Mouse (Mus musculus) midbrain, embryonic 10.5 days (tissue): ENCODE measurements around the gene Inpp4b. TPM values are rescaled to one million over a fixed set of nuclear protein-coding genes. Genes with fewer than 3 reads are reported as not detected.
"Not testable (repeated sequence)": the region's sequence is repeated elsewhere in the genome, so short reads cannot be mapped to it uniquely, and the experiment has no call there.

Source experiments
- DNase-seq: peaks from one replicate; pipeline ENCODE4 v3.0.0-alpha.2; 2017; ENCODE audit warnings: low spot score
- H3K27ac ChIP-seq: fragments of 300-500 bp; sonication (generic); replicated peaks from 2 replicates; pipeline ENCODE4 v1.5.1; 2016; ENCODE audit warnings: mild to moderate bottlenecking
- H3K27me3 ChIP-seq: fragments of 300-500 bp; sonication (generic); 2 replicates; pipeline ENCODE4 v1.6.1; 2016; ENCODE audit warnings: low read depth, mild to moderate bottlenecking; ENCODE audit not compliant: poor library complexity, severe bottlenecking
- H3K36me3 ChIP-seq: fragments of 300-500 bp; sonication (generic); 2 replicates; pipeline ENCODE4 v1.6.1; 2016; ENCODE audit warnings: mild to moderate bottlenecking, moderate library complexity
- H3K4me1 ChIP-seq: fragments of 300-500 bp; sonication (generic); 2 replicates; pipeline ENCODE4 v1.6.1; 2016
- H3K4me3 ChIP-seq: fragments of 300-500 bp; sonication (generic); 2 replicates; pipeline ENCODE4 v1.5.1; 2016; ENCODE audit warnings: mild to moderate bottlenecking, moderate library complexity
- H3K9me3 ChIP-seq: fragments of 300-500 bp; sonication (generic); replicated peaks from 2 replicates; pipeline ENCODE4 v1.6.1; 2016; ENCODE audit warnings: mild to moderate bottlenecking
- WGBS: fragments of 180-500 bp; shearing (Covaris S2); methylation state at CpG from one replicate; pipeline ENCODE4 v1.1.7; 2016; 5-methylcytosine and 5-hydroxymethylcytosine counted together
- polyA plus RNA-seq: library from polyadenylated mRNA; unstranded; fragments of >200 nt; fragmentation: Nextera tagmentation; extraction: Ambion mirVana; gene quantifications from 2 replicates; pipeline ENCODE4 v1.2.1, GENCODE M21; 2016

Inpp4b gene
- polyA plus RNA-seq, 1 experiment from 2014 or later, result 4.1 TPM

DNA sequence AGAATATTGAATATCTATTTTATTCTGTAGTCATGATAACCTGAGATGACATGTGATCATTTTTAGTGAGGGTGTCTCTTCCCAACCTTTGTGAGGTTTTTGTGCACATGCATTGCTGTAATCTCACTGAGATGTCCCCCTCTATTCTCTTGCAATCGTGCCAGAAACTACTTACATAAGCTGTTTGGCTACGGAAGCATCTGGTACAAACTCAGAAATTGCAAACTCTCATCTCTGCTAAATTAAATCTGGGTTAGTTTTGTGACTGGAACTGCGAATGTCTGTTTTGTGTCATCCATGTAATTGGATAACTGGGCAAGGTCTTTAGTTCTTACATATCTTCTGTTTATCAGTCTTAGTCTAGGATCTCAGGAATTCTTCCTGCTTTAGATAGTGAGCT is 725.3 kb downstream of the Inpp4b start:
- Histone ChIP-seq H3K9me3 (no peaks in the 10 kb centered on the region), H3K4me3 (no peak overlapping the region), H3K27ac (no peak overlapping the region), H3K36me3 (no peaks in the 10 kb centered on the region), H3K4me1 (no peaks in the 10 kb centered on the region), H3K27me3 (no peaks in the 10 kb centered on the region)
- WGBS, result 87% methylated on average over 3 of the region's 3 CpGs
- DNase-seq, result no peak

DNA sequence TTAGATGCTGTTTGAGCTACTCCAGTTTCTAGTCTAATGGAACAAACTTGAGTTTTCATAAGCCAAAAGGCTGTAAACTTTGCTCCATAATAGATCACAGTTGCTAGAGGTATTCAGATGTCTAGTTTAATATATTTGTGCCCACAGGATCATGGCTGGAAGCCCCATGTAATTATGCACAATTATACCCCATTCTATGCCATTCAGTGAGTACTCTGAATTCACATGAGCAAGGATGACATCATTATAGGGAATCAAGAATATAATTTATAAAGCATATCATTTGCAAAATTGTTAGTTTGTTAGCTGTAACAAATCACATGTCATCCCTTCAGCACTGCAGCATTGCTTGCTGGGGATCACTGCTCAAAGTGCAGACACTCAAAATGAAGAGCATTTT is 736.9 kb downstream of the Inpp4b start:
- no peak for DNase-seq
- Histone ChIP-seq H3K27me3 (no peaks in the 10 kb centered on the region), H3K27ac (no peak overlapping the region), H3K4me3 (no peak overlapping the region), H3K36me3 (no peaks in the 10 kb centered on the region), H3K4me1 (no peaks in the 10 kb centered on the region), H3K9me3 (no peaks in the 10 kb centered on the region)

DNA sequence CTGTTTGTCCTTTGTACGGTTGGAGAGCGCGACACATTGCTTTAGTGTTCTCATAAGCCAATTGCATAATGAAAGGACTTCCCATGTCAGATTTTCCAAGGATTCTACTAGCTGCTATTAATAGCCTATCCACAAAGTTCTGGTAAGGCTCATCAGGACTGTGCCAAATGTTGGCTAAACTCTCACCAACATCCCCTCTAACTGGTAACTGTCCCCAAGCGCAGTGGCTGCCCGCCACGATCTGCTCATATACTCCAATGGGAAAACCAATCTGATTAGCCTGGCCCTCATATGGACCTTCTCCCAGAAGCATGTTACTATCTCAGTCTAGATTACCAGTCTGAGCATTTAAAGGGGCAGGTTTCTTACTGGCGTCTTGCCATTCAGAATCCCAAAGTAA is 744.3 kb downstream of the Inpp4b start:
- H3K4me3 ChIP-seq, H3K27ac ChIP-seq, H3K9me3 ChIP-seq, H3K36me3 ChIP-seq, DNase-seq, H3K27me3 ChIP-seq, H3K4me1 ChIP-seq: not testable (repeated sequence)
- 95% methylated on average over 7 of the region's 7 CpGs for WGBS

DNA sequence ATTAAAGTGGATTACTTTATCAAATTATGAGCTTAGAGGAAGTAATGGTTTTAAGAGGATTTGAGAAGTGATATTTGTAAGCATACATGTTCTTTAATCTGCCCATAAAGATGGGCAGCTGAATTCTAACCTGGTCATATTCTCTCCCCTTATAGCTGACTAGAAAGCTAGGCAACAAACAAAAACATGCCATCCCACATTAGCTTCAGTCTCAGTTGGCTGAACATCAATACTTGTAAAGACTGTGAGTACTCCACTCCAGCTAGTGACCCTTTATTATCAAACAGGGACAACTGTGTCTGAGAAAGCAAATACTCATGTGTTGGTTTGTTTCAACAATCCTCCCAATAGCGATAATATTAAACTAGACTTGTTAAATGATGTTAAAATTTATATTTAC is 748.5 kb downstream of the Inpp4b start:
- no peak overlapping the region for H3K4me3 ChIP-seq
- 77% methylated on average over 1 of the region's 1 CpGs for WGBS
- H3K4me1 ChIP-seq, result no peaks in the 10 kb centered on the region
- DNase-seq, result no peak
- H3K36me3 ChIP-seq, result no peaks in the 10 kb centered on the region
- no peak overlapping the region for H3K27ac ChIP-seq
- H3K9me3 ChIP-seq, result peaks cover 7% of the 10 kb centered on the region
- H3K27me3 ChIP-seq, result no peaks in the 10 kb centered on the region

DNA sequence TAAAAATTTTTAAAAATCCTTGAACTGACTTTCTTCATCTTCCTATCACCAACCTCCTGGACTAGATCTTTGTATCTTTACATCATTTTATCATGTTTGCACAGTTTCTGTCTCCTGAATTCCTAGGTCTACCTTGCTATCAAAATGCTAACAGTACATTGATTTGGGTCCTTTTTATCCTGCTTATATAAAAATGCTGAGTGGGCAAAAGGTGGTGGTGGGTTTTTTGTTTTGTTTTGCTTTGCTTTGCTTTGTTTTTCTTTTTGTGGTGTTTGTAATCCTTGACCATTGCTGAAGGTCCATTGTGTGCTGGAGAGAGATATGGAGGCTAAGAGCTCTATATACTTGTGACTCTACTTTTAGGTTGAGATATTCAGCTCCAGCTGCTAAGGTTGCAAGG is 750.9 kb downstream of the Inpp4b start:
- no peaks in the 10 kb centered on the region for H3K27me3 ChIP-seq
- no peak overlapping the region for H3K4me3 ChIP-seq
- no peak overlapping the region for H3K27ac ChIP-seq
- no peaks in the 10 kb centered on the region for H3K36me3 ChIP-seq
- DNase-seq, result no peak
- no peaks in the 10 kb centered on the region for H3K4me1 ChIP-seq
- H3K9me3 ChIP-seq, result peaks cover 2% of the 10 kb centered on the region

DNA sequence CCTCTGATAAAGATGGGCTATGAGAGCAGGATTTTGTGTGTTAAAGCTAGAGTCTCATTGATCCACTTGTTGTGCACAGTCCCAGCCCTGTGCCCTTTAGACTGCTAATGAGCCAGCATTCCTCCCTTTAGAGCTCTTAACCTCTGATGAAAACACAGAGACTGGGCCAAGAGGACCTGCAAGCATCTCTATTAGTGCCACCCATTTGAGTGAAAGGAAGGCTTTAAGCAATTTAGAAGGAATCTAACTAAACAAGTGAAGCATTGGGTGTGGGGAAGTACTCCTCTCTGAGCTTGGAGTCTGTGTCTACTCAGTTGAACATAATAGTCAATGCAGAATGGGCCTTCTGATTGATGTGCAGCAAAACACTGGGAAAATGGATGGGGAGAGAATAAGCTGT is 762.2 kb downstream of the Inpp4b start:
- DNase-seq, result no peak
- no peaks in the 10 kb centered on the region for H3K27me3 ChIP-seq
- H3K9me3 ChIP-seq, result no peaks in the 10 kb centered on the region
- no peaks in the 10 kb centered on the region for H3K4me1 ChIP-seq
- H3K36me3 ChIP-seq, result no peaks in the 10 kb centered on the region
- no peak overlapping the region for H3K27ac ChIP-seq
- no peak overlapping the region for H3K4me3 ChIP-seq

DNA sequence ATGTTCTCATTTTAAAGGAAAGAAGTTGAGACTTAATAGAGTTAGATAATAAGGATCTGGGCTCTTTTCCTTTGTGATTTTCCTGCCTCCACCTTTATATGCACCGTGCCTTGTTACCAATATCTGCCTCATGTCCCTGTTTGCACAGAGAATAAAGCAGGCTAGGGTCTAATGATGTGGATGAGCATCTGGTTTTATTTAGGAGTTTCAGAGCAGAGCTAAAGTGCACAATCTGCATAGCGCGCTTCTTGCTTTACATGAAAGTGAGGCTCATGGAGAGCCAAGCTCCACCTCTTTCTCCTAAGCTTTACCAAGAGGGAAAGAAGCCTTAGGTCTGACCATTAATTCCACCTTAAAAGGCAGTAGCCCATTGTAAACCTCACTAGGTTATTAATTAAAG is 763.8 kb downstream of the Inpp4b start:
- no peaks in the 10 kb centered on the region for H3K4me1 ChIP-seq
- H3K27me3 ChIP-seq, result no peaks in the 10 kb centered on the region
- H3K27ac ChIP-seq, result no peak overlapping the region
- no peak overlapping the region for H3K4me3 ChIP-seq
- no peak for DNase-seq
- 73% methylated on average over 3 of the region's 3 CpGs for WGBS
- no peaks in the 10 kb centered on the region for H3K9me3 ChIP-seq
- H3K36me3 ChIP-seq, result no peaks in the 10 kb centered on the region

DNA sequence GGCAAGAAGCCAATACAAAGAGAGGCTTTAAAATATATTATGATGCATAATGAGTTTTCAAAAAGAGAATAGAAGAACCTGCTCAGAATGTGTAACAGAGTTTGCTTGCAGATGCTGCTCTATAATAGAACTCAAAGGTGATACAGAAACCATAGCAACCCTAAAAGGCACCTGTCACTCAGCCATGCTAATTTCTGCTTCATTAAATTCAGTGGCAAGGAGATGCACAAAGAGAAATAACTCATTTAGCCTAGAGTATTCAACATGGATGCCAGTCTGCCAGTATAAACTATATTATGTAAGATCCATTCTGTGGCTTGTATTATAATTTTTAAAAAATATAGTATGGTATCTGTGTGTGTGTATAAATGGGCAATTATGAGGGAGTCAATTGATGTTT is 807.9 kb downstream of the Inpp4b start:
- no peaks in the 10 kb centered on the region for H3K4me1 ChIP-seq
- H3K4me3 ChIP-seq, result no peak overlapping the region
- peaks cover 10% of the 10 kb centered on the region for H3K9me3 ChIP-seq
- H3K27me3 ChIP-seq, result no peaks in the 10 kb centered on the region
- DNase-seq, result no peak
- no peaks in the 10 kb centered on the region for H3K36me3 ChIP-seq
- no peak overlapping the region for H3K27ac ChIP-seq

DNA sequence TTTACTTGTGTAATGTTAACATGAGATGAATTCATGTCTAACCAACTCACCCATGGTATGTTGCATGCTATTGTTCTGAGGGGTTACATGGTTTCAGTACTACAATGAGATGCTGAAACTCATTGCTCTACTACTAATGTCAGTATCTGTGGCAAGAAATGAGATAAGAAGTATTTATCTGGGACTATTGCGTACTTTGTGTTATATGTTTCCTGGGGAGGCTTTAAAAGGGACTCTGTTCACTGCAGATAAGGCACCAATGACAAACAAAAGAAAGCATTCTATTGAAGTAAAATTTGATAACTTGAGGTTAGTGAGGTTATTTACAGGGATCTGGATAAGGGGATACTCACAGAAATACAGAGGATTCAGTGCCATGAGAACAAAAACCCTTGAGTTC is 815.6 kb downstream of the Inpp4b start:
- Histone ChIP-seq H3K36me3 (no peaks in the 10 kb centered on the region), H3K27me3 (no peaks in the 10 kb centered on the region), H3K4me3 (no peak overlapping the region), H3K27ac (no peak overlapping the region), H3K9me3 (peaks cover 8% of the 10 kb centered on the region), H3K4me1 (no peaks in the 10 kb centered on the region)
- no peak for DNase-seq
- 93% methylated on average over 1 of the region's 1 CpGs for WGBS
